Mouse (Mus musculus) G1E (cell line): ENCODE measurements around the gene Cnpy3.

ENCODE experiments used
- CTCF ChIP-seq: IDR thresholded peaks from 2 replicates; pipeline ENCODE4 v1.5.1; 2012; ENCODE audit warnings: low read depth, low read length, inconsistent platforms, mixed read lengths
- GATA1 ChIP-seq: IDR thresholded peaks from 2 replicates; pipeline ENCODE4 v1.6.1; 2012; ENCODE audit warnings: borderline replicate concordance, low read length, inconsistent platforms, mixed read lengths
- GATA2 ChIP-seq: IDR thresholded peaks from 2 replicates; pipeline ENCODE4 v1.6.1; 2012; ENCODE audit warnings: low read depth, low read length, inconsistent platforms, borderline replicate concordance
- POLR2AphosphoS5 ChIP-seq: IDR thresholded peaks from 2 replicates; pipeline ENCODE4 v1.6.1; 2012; ENCODE audit warnings: low read depth, low read length, inconsistent platforms; ENCODE audit not compliant: insufficient replicate concordance

- TF ChIP-seq CTCF (no peak), GATA2 (no peak), POLR2AphosphoS5 (no peak), GATA1 (no peak)
Measured at GRCm38 (mm10) chr17:46783222-46783565, 31.2 kb upstream of the Cnpy3 start.
